10 mouse cellular contexts compared by ENCODE assay signal in the genomic region with DNA sequence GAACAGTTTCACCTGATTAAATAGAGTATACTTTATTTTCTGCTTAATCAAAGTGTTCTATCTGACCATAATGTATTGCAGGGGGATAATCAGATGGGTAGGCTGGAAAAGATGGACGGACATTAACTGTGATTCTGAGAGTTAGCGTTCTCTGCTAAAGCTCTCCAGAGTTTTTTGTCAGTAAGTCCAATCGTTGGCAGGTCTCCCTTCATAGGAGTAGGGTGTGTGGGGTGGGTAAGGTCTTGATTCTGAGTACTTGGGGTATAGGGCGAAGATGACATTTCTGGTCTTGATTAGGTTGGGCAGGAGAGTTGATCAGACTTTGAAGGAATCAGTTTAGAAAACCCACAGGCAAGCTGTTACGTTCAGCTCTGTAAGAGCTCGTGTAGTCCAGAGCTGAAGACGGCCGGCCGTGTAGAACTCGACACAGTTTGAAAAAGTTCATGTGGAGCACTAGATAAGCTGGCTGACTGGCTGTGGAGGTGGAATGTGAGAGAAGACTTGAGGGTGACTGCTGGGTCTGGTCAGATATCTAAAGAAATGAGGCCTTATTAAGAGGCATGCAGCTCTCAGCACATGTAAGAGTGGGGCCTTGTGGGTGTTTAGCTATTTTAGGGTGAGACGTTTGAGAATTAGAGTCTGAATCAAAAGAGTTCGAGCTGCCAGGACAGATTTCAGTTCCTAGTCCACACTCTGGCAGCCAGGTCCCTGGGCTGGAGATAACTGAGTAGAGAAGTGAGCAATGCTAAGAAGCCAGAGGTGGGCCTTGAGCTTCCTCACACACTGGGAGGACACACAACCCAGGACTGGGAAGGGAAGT. TPM values are rescaled to one million over a fixed set of nuclear protein-coding genes. Genes with fewer than 3 reads are reported as not detected.
DNase-seq lines count a peak whose midpoint lies in the region; ATAC-seq and TF ChIP-seq lines count a peak whose summit lies in the region.
"Had no signal": no experiment of that assay in that cellular context is flagged by ENCODE, and none has a peak within 500 bp of the region (broad histone marks: within the 10 kb centered on the region; RNA-seq: fewer than 3 reads in every experiment).

No protein-coding gene starts in this region.

- H3K4me1 ChIP-seq in lung, embryonic 14.5 days (ENCODE audit: insufficient read depth), result peaks cover 22% of the 10 kb centered on the region
- H3K4me1 ChIP-seq in embryonic facial prominence, embryonic 12.5 days, result peaks cover 28% of the 10 kb centered on the region
- H3K4me1 ChIP-seq in midbrain, embryonic 16.5 days (ENCODE audit: control insufficient read depth, insufficient read depth, low read length), result peaks cover 20% of the 10 kb centered on the region

- peak; percentile 26 for DNase-seq in lung, embryonic 14.5 days
- no peak for DNase-seq in lung, postnatal 14 days
- peak; percentile 16 to 20 for DNase-seq in heart, postnatal 36 days
- DNase-seq in left cerebral cortex, postnatal 25 days (ENCODE audit: low spot score in 2 of 2), result no peak
- no peak for DNase-seq in embryo, embryonic 10 days (ENCODE audit: low spot score)
- DNase-seq in B cell, adult 2 months, result no peak
- DNase-seq: cerebellum, adult 9-10 months; thymus, postnatal 4 days had no signal

- H3K4me3 ChIP-seq in lung, embryonic 14.5 days (ENCODE audit: low read depth, low read length), result no peak overlapping the region
- no peak overlapping the region for H3K4me3 ChIP-seq in embryonic facial prominence, embryonic 12.5 days
- no peak overlapping the region for H3K4me3 ChIP-seq in midbrain, embryonic 16.5 days (ENCODE audit: low read depth, low read length)

- H3K36me3 ChIP-seq in lung, embryonic 14.5 days (ENCODE audit: insufficient read depth), result no peaks in the 10 kb centered on the region
- H3K36me3 ChIP-seq in embryonic facial prominence, embryonic 12.5 days, result 0 out of 2 replicates have a peak, but pooled peaks cover 3% of the 10 kb centered on the region
- no peaks in the 10 kb centered on the region for H3K36me3 ChIP-seq in midbrain, embryonic 16.5 days (ENCODE audit: control insufficient read depth, insufficient read depth, low read length)

- no peak overlapping the region for H3K9ac ChIP-seq in lung, embryonic 14.5 days
- H3K9ac ChIP-seq in embryonic facial prominence, embryonic 12.5 days, result no peak overlapping the region
- H3K9ac ChIP-seq in midbrain, embryonic 16.5 days (ENCODE audit: low read depth, low read length), result no peak overlapping the region

- no peaks in the 10 kb centered on the region for H3K27me3 ChIP-seq in lung, embryonic 14.5 days (ENCODE audit: insufficient read depth, low read length)
- H3K27me3 ChIP-seq in embryonic facial prominence, embryonic 12.5 days, result no peaks in the 10 kb centered on the region
- no peaks in the 10 kb centered on the region for H3K27me3 ChIP-seq in midbrain, embryonic 16.5 days (ENCODE audit: control insufficient read depth, insufficient read depth, low read depth, low read length)

- peak overlapping the region; percentile 19; the same call in 1 of the 2 replicates for H3K4me2 ChIP-seq in lung, embryonic 14.5 days
- H3K4me2 ChIP-seq in embryonic facial prominence, embryonic 12.5 days (replicated peaks), result no peak overlapping the region; the same call in 1 of the 2 replicates
- H3K4me2 ChIP-seq in midbrain, embryonic 16.5 days (ENCODE audit: low read length), result no peak overlapping the region

- H3K27ac ChIP-seq in lung, embryonic 14.5 days (ENCODE audit: low read depth), result peak overlapping the region; percentile 79
- H3K27ac ChIP-seq in embryonic facial prominence, embryonic 12.5 days, result peak overlapping the region; percentile 67; the same call in 1 of the 2 replicates
- no peak overlapping the region for H3K27ac ChIP-seq in midbrain, embryonic 16.5 days (ENCODE audit: low read length)

- intact Hi-C loops in heart, postnatal 36 days (cut with DNase I), result no loop called here
- intact Hi-C loops in left cerebral cortex, postnatal 25 days (cut with DNase I), result no loop called here

- no peak for TF ChIP-seq CTCF in lung, embryonic 14.5 days (IDR thresholded peaks at IDR 0.05; ENCODE audit: low read depth)

- 38% methylated on average over 12 of the region's 12 CpGs for WGBS in lung, embryonic 14.5 days
- WGBS in embryonic facial prominence, embryonic 12.5 days, result 71% methylated on average over 12 of the region's 12 CpGs
- WGBS in midbrain, embryonic 16.5 days, result 75% methylated on average over 12 of the region's 12 CpGs

- peak; percentile 33; the same call in 1 of the 2 replicates for ATAC-seq in lung, embryonic 14.5 days (ENCODE audit: insufficient read depth)
- no peak for ATAC-seq in embryonic facial prominence, embryonic 12.5 days (ENCODE audit: insufficient number of reproducible peaks, insufficient read depth, low FRiP score, low TSS enrichment)
- peak; percentile 21; the same call in 1 of the 2 replicates for ATAC-seq in midbrain, embryonic 16.5 days

- H3K9me3 ChIP-seq in lung, embryonic 14.5 days (ENCODE audit: low read depth, low read length), result no peaks in the 10 kb centered on the region
- no peaks in the 10 kb centered on the region for H3K9me3 ChIP-seq in embryonic facial prominence, embryonic 12.5 days
- no peaks in the 10 kb centered on the region for H3K9me3 ChIP-seq in midbrain, embryonic 16.5 days (replicated peaks; ENCODE audit: control insufficient read depth, low read length, poor library complexity, severe bottlenecking)

RNA-seq across cellular contexts. Expression of a gene that starts 7.6 kb away (rescaled TPM):
- polyA plus RNA-seq in lung, embryonic 14.5 days (2014; fragmentation: Nextera tagmentation; extraction: Ambion mirVana), result 38.6 and 42.1 TPM in 2 replicates
- 36.5 and 41.4 TPM in 2 replicates for polyA plus RNA-seq in embryonic facial prominence, embryonic 12.5 days (2016; fragmentation: Nextera tagmentation; extraction: Ambion mirVana)
- total RNA-seq in heart, postnatal 36 days (2021), result 10 to 100 TPM; 67.0 to 76.8 TPM
- 27.8 and 28.2 TPM in 2 replicates for polyA plus RNA-seq in midbrain, embryonic 16.5 days (2015; fragmentation: Nextera tagmentation; extraction: Ambion mirVana)
- total RNA-seq in left cerebral cortex, postnatal 25 days (2021), result 10 to 100 TPM; 44.7 TPM

Comparison
In these comparisons a context has a peak if more than half of its experiments do, and no peak if none do; other contexts are left out.
1. DNase-seq: peak in lung, embryonic 14.5 days (single experiment) and heart, postnatal 36 days (2 of 2); none in lung, postnatal 14 days (single experiment), left cerebral cortex, postnatal 25 days (0 of 2), embryo, embryonic 10 days (single experiment) and B cell, adult 2 months (0 of 2).